ENCODE assay signal across 1 mouse cellular context in the genomic region with DNA sequence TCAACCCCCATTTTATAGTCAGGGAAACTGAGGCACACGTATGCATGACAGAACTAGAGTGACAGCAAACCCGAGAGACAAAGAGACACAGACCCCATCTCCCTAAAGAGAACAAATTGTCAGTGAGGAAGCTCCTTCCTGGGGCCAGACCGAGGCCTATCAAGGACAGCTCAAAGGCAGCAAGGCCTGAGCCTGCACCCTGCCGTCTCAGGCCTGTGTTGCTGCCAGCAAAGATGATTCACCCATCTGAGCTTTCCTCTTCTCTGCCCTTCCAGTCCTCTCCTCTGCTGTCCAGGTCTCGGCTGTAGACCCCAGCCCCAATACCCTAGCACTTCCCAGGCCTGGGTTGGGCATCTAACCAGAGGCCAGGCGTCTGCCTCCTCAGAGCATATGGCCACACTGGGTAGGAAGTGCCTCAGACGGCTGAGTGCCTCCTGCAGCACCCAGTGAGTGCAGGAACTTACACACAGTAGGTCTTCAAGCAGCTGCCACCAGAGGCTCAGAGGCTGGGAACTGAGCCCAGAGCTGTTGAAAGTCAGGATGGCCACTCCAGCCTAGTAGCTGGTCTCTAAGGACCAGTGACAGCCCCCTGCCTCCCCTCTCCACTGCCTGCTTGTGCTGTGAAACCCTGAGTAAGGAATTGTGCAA.
A peak's percentile ranks its signal among the peaks of the same experiment; 100 is the strongest.
TF ChIP-seq lines count a peak whose summit lies in the region.

No protein-coding gene starts in this region.

TF ChIP-seq in MEL, 35 proteins besides CTCF, POLR2A, EP300 and RAD21:
- TF ChIP-seq TCF12 (IDR thresholded peaks at IDR 0.05; ENCODE audit: low read depth, low read length) (no peak), ZKSCAN1 (IDR thresholded peaks at IDR 0.05; ENCODE audit: low read depth, low read length) (peak; percentile 96)
